Mouse (Mus musculus) gastrocnemius, postnatal 4 days (tissue): Measurements from ENCODE around the gene Hist1h2bn. TPM values are rescaled to one million over a fixed set of nuclear protein-coding genes. Genes with fewer than 3 reads are reported as not detected.
"Not testable (repeated sequence)": the region's sequence is repeated elsewhere in the genome, so short reads cannot be mapped to it uniquely, and the experiment has no call there.

ENCODE experiments used
- DNase-seq, 2 experiments: peaks; one replicate each; pipeline ENCODE4 v3.0.0; 2021 to 2022; ENCODE audit warnings: low spot score in 2 of 2, mixed read lengths in 2 of 2
- long read RNA-seq, 2 experiments: library from polyadenylated mRNA; stranded (forward); transcript quantifications; one replicate each; pipeline ENCODE4 v2.0.0; 2021
- total RNA-seq, 2 experiments: library from RNA; stranded (reverse); gene quantifications; 2 replicates each; pipeline ENCODE4 v1.2.3; 2021

Gene Hist1h2bn
- 100 to 1,000 TPM; 211 to 286 TPM for total RNA-seq
- long read RNA-seq, experiment 1 = 0 reads
- long read RNA-seq, experiment 2 = 0 reads

DNA sequence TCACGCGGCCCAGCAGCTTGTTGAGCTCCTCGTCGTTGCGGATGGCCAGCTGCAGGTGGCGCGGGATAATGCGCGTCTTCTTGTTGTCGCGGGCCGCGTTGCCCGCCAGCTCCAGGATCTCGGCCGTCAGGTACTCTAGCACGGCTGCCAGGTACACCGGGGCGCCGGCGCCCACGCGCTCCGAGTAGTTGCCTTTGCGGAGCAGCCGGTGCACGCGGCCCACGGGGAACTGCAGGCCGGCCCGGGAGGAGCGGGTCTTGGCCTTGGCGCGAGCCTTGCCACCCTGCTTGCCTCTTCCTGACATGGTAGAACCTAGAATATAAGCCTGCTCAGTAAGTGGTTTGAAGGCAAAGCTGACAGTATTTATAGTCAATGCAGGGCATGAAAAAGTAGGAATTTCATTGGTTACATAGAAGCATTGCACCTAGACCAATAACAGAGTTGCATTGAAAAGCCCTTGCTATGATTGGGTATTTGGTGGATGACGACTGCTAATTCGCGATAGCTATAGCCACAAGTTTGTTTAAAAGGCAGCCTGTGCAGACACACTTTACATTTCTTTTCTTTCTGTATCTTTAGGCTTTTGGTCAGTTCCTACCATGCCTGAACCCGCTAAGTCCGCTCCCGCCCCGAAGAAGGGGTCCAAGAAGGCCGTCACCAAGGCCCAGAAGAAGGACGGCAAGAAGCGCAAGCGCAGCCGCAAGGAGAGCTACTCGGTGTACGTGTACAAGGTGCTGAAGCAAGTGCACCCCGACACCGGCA lies at the start of gene Hist1h2bn, which contains the start of gene Hist1h2ak:
Hist1h2bn (plus strand) TSS at position 600 of the 762 bp plus-strand sequence.
Hist1h2ak (minus strand) TSS at position 304 of the 762 bp plus-strand sequence.
- peak in 1 of 2 experiments; percentile 46 for DNase-seq

DNA sequence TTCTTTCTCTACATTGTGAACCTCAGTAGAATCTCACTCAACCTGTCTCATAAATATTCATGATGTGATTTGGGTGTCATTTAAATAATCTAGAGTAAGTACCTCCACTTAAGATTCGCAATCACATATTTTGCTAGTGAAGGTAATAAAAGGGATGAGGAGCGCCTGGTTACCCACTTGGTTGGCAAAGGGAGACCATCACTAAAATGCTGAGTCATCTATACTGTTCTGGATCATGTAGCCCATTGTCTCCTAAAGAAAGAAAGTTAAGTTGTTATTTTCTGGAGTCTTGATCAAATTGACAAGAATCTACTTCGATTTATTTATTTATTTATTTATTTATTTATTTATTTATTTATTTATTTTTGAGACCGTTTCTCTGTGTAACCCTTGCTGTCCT lies 47.3 kb upstream of the Hist1h2bn start:
- DNase-seq = no peak

- peak; percentile 62 to 86 for DNase-seq
Measured at GRCm38 (mm10) chr13:21710031-21710711, 43.8 kb upstream of the Hist1h2bn start.

GRCm38 (mm10) chr13:21710821-21711525 lies 43.0 kb upstream of the Hist1h2bn start:
- DNase-seq = peak; percentile 46 to 54

DNA sequence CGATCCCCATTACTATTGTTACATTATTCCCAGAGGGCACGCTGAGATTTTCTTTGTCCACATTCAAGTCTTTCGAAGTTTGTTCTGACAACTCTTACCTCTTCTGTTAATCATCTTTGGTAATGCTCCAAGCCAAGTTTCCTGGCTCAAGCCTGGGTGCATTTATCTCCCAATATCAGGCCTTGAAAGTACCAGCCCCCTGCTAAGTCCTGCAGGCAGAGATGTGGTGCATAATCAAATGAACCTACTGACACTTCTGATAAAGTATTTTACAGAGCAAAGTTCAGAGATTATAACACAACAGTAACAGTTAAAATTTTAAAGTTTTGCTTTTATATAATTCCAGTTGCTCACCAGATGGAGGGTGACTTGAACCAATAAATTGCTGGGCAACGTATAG lies 42.2 kb upstream of the Hist1h2bn start:
- no peak for DNase-seq

DNA sequence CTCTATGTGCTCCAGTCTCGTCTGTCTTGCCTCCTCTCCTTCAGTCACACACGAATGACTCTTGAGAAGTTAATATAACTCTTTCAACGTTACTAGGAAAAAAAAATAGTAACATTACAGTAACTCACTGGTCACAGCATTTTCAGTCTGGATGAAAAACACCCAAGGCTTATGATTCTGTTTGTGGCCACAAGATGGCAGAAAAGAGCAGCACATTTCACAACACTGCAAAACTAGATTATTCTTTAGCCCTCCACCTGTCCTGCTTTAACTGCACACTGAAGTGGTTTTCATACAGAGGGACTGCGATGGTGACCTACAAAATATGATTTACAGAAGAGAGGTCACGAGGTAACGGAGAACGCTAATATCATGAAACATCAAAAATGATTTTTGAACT lies 39.2 kb upstream of the Hist1h2bn start:
- peak in 1 of 2 experiments; percentile 45 for DNase-seq

- DNase-seq = no peak
Measured at GRCm38 (mm10) chr13:21715131-21715863, 38.6 kb upstream of the Hist1h2bn start.

DNA sequence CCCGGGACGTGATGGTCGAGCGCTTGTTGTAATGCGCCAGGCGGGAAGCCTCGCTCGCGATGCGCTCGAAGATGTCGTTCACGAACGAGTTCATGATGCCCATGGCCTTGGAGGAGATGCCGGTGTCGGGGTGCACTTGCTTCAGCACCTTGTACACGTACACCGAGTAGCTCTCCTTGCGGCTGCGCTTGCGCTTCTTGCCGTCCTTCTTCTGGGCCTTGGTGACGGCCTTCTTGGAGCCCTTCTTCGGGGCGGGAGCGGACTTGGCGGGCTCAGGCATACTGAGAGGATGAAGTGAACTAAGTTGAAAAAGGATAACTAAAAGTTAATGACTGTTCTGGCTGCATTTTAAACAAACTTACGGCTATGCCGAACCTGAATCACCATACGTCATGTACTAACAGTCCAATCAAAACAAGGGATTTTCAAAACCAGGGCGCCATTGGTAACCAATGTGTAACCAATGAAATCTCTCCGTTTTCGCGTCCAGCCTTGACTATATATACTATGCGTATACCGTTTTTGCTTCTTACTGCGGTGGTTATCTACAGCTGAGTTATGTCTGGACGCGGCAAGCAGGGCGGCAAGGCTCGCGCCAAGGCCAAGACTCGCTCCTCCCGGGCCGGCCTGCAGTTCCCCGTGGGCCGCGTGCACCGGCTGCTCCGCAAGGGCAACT lies 37.9 kb upstream of the Hist1h2bn start, which contains the start of the genes Hist1h2bl and Hist1h2ai:
Hist1h2bl (minus strand) TSS at position 280 of the 676 bp plus-strand sequence.
Hist1h2ai (plus strand) TSS at position 559 of the 676 bp plus-strand sequence.
- peak; percentile 27 to 70 for DNase-seq

GRCm38 (mm10) chr13:21716540-21717391 lies 37.2 kb upstream of the Hist1h2bn start:
- not testable (repeated sequence) for DNase-seq

DNA sequence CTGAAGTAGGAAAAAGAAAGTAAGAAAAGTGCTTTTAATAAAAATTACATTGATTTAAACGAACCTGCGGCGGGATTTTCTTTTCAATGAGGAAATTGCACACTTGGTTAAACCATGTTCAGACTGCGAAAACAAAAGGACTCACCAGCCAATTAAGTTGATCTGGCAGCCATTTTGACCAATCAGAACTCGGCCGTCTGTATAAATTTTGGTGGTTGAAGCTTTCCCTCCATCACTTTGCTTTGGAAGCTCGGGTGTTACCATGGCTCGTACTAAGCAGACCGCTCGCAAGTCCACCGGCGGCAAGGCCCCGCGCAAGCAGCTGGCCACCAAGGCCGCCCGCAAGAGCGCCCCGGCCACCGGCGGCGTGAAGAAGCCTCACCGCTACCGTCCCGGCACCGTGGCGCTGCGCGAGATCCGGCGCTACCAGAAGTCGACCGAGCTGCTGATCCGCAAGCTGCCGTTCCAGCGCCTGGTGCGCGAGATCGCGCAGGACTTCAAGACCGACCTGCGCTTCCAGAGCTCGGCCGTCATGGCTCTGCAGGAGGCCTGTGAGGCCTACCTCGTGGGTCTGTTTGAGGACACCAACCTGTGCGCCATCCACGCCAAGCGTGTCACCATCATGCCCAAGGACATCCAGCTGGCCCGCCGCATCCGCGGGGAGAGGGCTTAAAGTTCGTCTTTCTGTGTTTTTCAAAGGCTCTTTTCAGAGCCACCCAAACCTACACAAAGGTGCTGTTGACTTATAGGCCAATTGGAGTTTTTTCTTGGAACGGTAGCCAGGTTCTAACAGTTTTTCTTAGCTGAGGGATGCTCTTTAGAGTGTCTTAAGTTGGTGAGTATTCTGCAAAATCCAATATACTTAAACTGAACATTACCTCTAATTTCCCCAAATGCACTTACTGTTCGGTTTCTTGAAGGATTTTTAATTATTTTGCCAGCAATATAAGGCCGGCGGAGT lies 36.2 kb upstream of the Hist1h2bn start, which contains the start of gene Hist1h3h:
Hist1h3h (plus strand) TSS at position 263 of the 961 bp plus-strand sequence.
- peak; percentile 41 to 80 for DNase-seq

DNA sequence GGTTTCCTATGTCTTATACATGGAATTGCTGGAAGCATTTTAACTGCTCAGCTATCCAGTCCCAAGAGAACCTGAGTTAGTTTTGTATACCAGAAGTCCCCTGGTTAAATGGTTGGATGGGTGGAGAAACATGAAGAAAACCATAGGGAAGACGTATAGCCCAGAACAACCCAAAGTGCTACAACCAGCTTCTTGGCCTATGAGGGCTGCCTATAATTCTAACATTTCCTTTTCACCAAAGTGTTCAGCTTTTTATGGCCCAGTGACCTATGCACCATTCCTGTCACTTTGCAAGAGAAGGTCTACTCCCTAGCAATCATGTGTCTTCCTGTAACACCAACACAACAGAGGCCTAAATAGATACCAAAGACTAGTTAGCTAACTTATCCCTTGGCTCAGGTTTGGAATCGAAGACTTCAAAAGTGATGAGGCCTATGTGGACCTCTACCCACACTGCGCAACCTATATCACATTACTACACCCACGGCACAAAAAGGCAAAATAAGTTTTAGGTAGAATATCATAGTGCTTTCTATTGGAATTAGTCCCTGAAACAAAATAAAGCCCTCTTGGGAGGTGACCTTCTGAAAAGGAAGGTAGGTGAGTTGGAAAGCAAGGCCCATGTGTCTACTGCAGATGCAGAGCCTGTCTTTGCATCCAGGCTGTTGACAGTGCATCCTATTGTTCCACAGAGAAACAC lies 35.4 kb upstream of the Hist1h2bn start:
- no peak for DNase-seq

GRCm38 (mm10) chr13:21721107-21721756 lies 32.7 kb upstream of the Hist1h2bn start:
- not testable (repeated sequence) for DNase-seq

- peak in 1 of 2 experiments; percentile 40 for DNase-seq
Measured at GRCm38 (mm10) chr13:21721757-21722372, 32.1 kb upstream of the Hist1h2bn start, which contains the start of gene Hist1h2bm. TSS of gene Hist1h2bm (plus strand) at chr13:21722044.

- no peak for DNase-seq
Measured at GRCm38 (mm10) chr13:21722373-21722925, 31.5 kb upstream of the Hist1h2bn start.

DNA sequence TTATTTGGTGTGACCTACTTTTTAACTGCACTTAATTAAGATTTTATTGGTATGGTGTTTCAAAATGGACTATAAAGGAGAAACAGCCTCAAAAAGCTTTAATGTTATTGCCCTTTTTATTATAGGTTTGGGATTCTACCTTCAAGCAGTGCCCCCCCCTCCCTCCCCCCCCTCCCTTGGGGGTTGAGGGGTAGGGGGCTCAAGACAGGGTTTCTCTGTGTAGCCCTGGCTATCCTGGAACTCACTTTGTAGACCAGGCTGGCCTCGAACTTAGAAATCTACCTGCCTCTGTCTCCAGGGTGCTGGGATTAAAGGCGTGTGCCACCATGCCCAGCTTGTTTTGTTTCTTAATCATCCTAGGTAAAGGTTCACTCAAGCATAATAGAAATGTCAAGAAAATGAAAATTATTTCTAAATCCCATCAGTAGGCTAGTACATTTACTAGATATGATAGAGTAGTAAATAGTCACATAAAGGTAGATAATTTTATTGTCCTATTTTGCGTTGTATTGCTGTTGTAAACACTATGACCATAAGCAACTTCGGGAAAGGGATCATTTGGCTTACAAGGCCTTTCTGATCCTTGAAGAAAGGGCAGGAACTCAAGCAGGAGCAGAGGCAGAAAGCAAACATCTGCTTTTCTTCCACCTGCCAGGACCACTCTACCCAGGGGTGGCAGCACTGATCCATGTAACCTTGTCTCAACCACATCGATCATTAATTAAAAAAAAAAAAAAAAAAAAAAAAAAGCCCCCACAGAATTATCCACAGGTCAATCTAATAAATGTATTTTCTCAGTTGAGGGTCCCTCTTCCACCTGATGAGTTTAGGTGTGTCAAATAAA lies 30.7 kb upstream of the Hist1h2bn start:
- DNase-seq = no peak
